Mouse (Mus musculus) adrenal gland, adult (tissue): ENCODE data around the gene Slc27a2.

Experiments
- DNase-seq, 2 experiments: peaks; one replicate each; pipeline ENCODE4 v3.0.0; 2022 to 2023; ENCODE audit warnings: low spot score in 1 of 2; ENCODE audit not compliant: inconsistent age in 2 of 2

The Slc27a2 gene

GRCm38 (mm10) chr2:126551896-126552295 is 311 bp upstream of the Slc27a2 start:
- DNase-seq = no peak

- DNase-seq = no peak
Measured at GRCm38 (mm10) chr2:126553291-126553639, 1.1 kb downstream of the Slc27a2 start.

- DNase-seq = no peak
Measured at GRCm38 (mm10) chr2:126555533-126555932, 3.3 kb downstream of the Slc27a2 start.

- DNase-seq = no peak
Measured at GRCm38 (mm10) chr2:126560094-126560493, 7.9 kb downstream of the Slc27a2 start.

- peak in 1 of 2 experiments; percentile 39 for DNase-seq
Measured at GRCm38 (mm10) chr2:126563411-126564105, 11.4 kb downstream of the Slc27a2 start.

- DNase-seq = no peak
Measured at GRCm38 (mm10) chr2:126572163-126572562, 20.0 kb downstream of the Slc27a2 start.

GRCm38 (mm10) chr2:126572747-126573146 is 20.5 kb downstream of the Slc27a2 start:
- DNase-seq = no peak

- no peak for DNase-seq
Measured at GRCm38 (mm10) chr2:126575391-126576176, 23.4 kb downstream of the Slc27a2 start.

GRCm38 (mm10) chr2:126577362-126577761 is 25.2 kb downstream of the Slc27a2 start:
- no peak for DNase-seq

GRCm38 (mm10) chr2:126579282-126579681 is 27.1 kb downstream of the Slc27a2 start:
- no peak for DNase-seq

- no peak for DNase-seq
Measured at GRCm38 (mm10) chr2:126583960-126584359, 31.8 kb downstream of the Slc27a2 start.

- no peak for DNase-seq
Measured at GRCm38 (mm10) chr2:126584621-126585369, 32.6 kb downstream of the Slc27a2 start.

GRCm38 (mm10) chr2:126587468-126587867 is 35.3 kb downstream of the Slc27a2 start:
- no peak for DNase-seq

- DNase-seq = no peak
Measured at GRCm38 (mm10) chr2:126591304-126591703, 39.1 kb downstream of the Slc27a2 start.

GRCm38 (mm10) chr2:126593831-126594610 is 41.8 kb downstream of the Slc27a2 start:
- peak; percentile 67 to 86 for DNase-seq

GRCm38 (mm10) chr2:126596347-126597072 is 44.3 kb downstream of the Slc27a2 start:
- DNase-seq = no peak

- DNase-seq = peak in 1 of 2 experiments; percentile 35
Measured at GRCm38 (mm10) chr2:126597279-126598241, 45.4 kb downstream of the Slc27a2 start.

GRCm38 (mm10) chr2:126598359-126598758 is 46.2 kb downstream of the Slc27a2 start:
- DNase-seq = no peak

GRCm38 (mm10) chr2:126599005-126599404 is 46.8 kb downstream of the Slc27a2 start:
- DNase-seq = peak; percentile 20 to 76
